Mouse (Mus musculus) splenic B cell, adult 2 months (primary cell): ENCODE results near the gene Ptgfrn.

Experiments used
- DNase-seq: peaks from one replicate; pipeline ENCODE4 v3.0.0-alpha.2; 2011; ENCODE audit warnings: low read depth, low spot score
- H3K27me3 ChIP-seq: 2 replicates; pipeline ENCODE4 v1.6.1; 2012; ENCODE audit warnings: mild to moderate bottlenecking, low read length, moderate library complexity, mixed read lengths; ENCODE audit not compliant: control insufficient read depth, poor library complexity, insufficient read depth, severe bottlenecking
- H3K36me3 ChIP-seq: 2 replicates; pipeline ENCODE4 v1.6.1; 2012; ENCODE audit warnings: mild to moderate bottlenecking, low read length, moderate library complexity, mixed read lengths; ENCODE audit not compliant: control insufficient read depth, poor library complexity, insufficient read depth, severe bottlenecking

Ptgfrn gene

GRCm38 (mm10) chr3:100998904-100999340 lies 111.2 kb downstream of the Ptgfrn start:
- DNase-seq, result peak; percentile 86
- Histone ChIP-seq H3K36me3 (no peaks in the 10 kb centered on the region), H3K27me3 (no peaks in the 10 kb centered on the region)

GRCm38 (mm10) chr3:100997785-100998570 lies 112.1 kb downstream of the Ptgfrn start:
- H3K36me3 ChIP-seq, result no peaks in the 10 kb centered on the region
- no peaks in the 10 kb centered on the region for H3K27me3 ChIP-seq
- no peak for DNase-seq

- Histone ChIP-seq H3K27me3 (no peaks in the 10 kb centered on the region), H3K36me3 (no peaks in the 10 kb centered on the region)
- DNase-seq, result no peak
Observed at GRCm38 (mm10) chr3:100994252-100994651, 115.8 kb downstream of the Ptgfrn start.

- DNase-seq, result peak; percentile 25
- Histone ChIP-seq H3K36me3 (no peaks in the 10 kb centered on the region), H3K27me3 (no peaks in the 10 kb centered on the region)
Observed at GRCm38 (mm10) chr3:100993718-100994117, 116.4 kb downstream of the Ptgfrn start.

- H3K27me3 ChIP-seq, result no peaks in the 10 kb centered on the region
Observed at GRCm38 (mm10) chr3:100993158-100993557, 116.9 kb downstream of the Ptgfrn start.

More at GRCm38 (mm10) chr3:100993158-100993557, 116.9 kb downstream of the Ptgfrn start:
- DNase-seq, result no peak
- H3K36me3 ChIP-seq, result no peaks in the 10 kb centered on the region
